Mouse (Mus musculus) left cerebral cortex, postnatal 14 days (tissue): ENCODE data around the gene Speer4e. TPM values are rescaled to one million over a fixed set of nuclear protein-coding genes. Genes with fewer than 3 reads are reported as not detected.
"Not testable (repeated sequence)": the region's sequence is repeated elsewhere in the genome, so short reads cannot be mapped to it uniquely, and the experiment has no call there.

Source experiments
- DNase-seq, 2 experiments: peaks; one replicate each; pipeline ENCODE4 v3.0.0; 2021 to 2022; ENCODE audit warnings: low spot score in 2 of 2, mixed read lengths in 1 of 2
- intact Hi-C: fragments of 180-260 bp; cut with DNase I; formaldehyde crosslinking; loops from one replicate; pipeline ENCODE4 v1.15.1; 2025
- total RNA-seq, 2 experiments: library from RNA; stranded (reverse); gene quantifications; 2 replicates each; pipeline ENCODE4 v1.2.3; 2021

Gene Speer4e
- total RNA-seq, 2 experiments from 2014 or later: not detected

DNA sequence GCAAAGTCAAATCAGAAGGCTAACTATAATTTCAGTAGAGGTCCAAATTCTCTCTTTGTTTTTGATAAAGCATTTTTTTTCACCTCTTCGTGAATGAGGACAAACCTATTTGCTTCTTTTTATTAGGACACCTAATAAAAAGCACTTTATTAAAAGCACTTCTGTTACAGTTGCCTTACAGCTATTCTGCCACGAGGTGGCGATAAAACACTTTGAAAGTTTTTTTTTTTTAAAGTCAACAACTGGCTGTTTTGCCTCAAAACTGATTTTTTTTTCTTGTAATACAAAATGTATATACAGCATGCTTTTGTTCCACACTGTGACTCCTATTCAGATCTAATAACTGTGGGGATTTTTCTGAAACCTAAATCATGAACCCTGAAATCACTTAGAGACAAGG lies 34.7 kb downstream of the Speer4e start:
- DNase-seq, intact Hi-C loops: not testable (repeated sequence)

DNA sequence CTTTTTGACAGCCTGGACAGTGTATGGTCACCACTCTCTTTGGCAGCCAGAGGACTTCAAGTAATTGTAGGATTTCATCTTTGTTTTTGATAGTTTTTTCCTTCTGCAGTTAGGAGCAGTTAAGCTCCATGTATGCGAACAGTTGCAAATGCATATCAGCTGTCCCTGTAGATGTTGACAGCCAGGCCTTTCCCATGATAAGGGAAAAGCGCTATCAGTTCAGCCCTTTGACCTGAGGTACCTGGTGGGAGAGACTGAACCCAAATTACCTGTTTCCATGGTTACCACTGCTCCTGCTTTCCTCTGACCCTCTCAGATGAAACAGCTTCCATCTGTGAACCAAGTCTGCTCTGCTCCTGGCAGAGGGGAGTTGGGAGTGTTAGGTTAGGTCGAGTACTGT lies 46.0 kb downstream of the Speer4e start:
- DNase-seq: no peak
- intact Hi-C loops: no loop called here

DNA sequence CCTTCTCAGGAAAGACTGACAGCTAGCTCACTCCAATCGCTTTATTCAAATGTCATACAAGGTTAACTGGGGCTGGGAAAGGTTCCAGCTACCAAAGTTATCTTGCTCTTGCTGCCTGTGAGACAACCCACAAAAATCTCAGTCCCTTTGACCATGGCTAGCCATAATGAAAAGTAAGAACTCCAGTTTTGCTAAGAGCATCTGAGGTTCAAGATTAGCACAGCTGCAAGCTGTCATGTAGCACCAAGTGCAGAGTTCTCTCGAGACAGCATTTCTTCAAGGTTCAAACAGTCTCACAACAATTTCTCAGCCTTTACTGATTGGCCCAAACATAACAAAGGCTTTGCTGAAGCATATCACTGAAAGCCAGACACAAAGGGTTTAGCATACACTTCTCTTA lies 52.9 kb downstream of the Speer4e start:
- DNase-seq: not testable (repeated sequence)

More for the DNA sequence above, 52.9 kb downstream of the Speer4e start:
- intact Hi-C loops: not testable (repeated sequence)

Other genes starting within 250 kb of the Speer4e start
- not detected for gene Gm9758, start 23.5 kb downstream of the Speer4e start, total RNA-seq
- gene Gm10354, start 40.5 kb upstream of the Speer4e start, total RNA-seq: not detected
- not detected for gene Gm17019, start 94.6 kb upstream of the Speer4e start, total RNA-seq